Mouse (Mus musculus) kidney, embryonic 16.5 days (tissue): Measurements from ENCODE around the gene Alg5. TPM values are rescaled to one million over a fixed set of nuclear protein-coding genes. Genes with fewer than 3 reads are reported as not detected.

Experiments
- ATAC-seq: fragments of 200-750 bp; cut with Nextera tagmentation; 2 replicates; pipeline ENCODE4 v1.8.0; 2017; ENCODE audit warnings: moderate TSS enrichment; ENCODE audit not compliant: low FRiP score, low TSS enrichment
- H3K27ac ChIP-seq: fragments of 300-500 bp; sonication (generic); 2 replicates; pipeline ENCODE4 v1.5.1; 2014; ENCODE audit warnings: low read length
- H3K27me3 ChIP-seq: fragments of 300-500 bp; sonication (generic); 2 replicates; pipeline ENCODE4 v1.6.1; 2014; ENCODE audit warnings: low read length, control low read depth, mixed read lengths; ENCODE audit not compliant: insufficient read depth
- H3K36me3 ChIP-seq: fragments of 300-500 bp; sonication (generic); 2 replicates; pipeline ENCODE4 v1.6.1; 2014; ENCODE audit warnings: low read length, control low read depth, mixed read lengths; ENCODE audit not compliant: insufficient read depth
- H3K4me1 ChIP-seq: fragments of 300-500 bp; sonication (generic); 2 replicates; pipeline ENCODE4 v1.6.1; 2014; ENCODE audit warnings: low read length, control low read depth, mixed read lengths; ENCODE audit not compliant: insufficient read depth
- H3K4me2 ChIP-seq: fragments of 300-500 bp; sonication (generic); replicated peaks from 2 replicates; pipeline ENCODE4 v1.6.1; 2014; ENCODE audit warnings: low read depth, low read length
- H3K4me3 ChIP-seq: fragments of 300-500 bp; sonication (generic); 2 replicates; pipeline ENCODE4 v1.5.1; 2014; ENCODE audit warnings: mild to moderate bottlenecking, low read length
- H3K9ac ChIP-seq: fragments of 300-500 bp; sonication (generic); replicated peaks from 2 replicates; pipeline ENCODE4 v1.6.1; 2014; ENCODE audit warnings: low read length
- H3K9me3 ChIP-seq: fragments of 300-500 bp; sonication (generic); 2 replicates; pipeline ENCODE4 v1.6.1; 2016; ENCODE audit warnings: low read length, control low read depth
- WGBS: fragments of 180-500 bp; shearing (Covaris S2); extraction: QIAGEN DNeasy Blood & Tissue Kit; methylation state at CpG from one replicate; pipeline ENCODE4 v1.1.7; 2014; 5-methylcytosine and 5-hydroxymethylcytosine counted together
- polyA plus RNA-seq: library from polyadenylated mRNA; unstranded; fragments of >200 nt; fragmentation: Nextera tagmentation; extraction: Ambion mirVana; gene quantifications from 2 replicates; pipeline ENCODE4 v1.2.1, GENCODE M21; 2015

Alg5 gene
- polyA plus RNA-seq, 1 experiment from 2014 or later, result 58.8 TPM

GRCm38 (mm10) chr3:54736101-54736927 is 975 bp downstream of the Alg5 start:
- Histone ChIP-seq H3K4me1 (peaks cover 8% of the 10 kb centered on the region), H3K4me3 (peak overlapping the region; percentile 70), H3K27me3 (no peaks in the 10 kb centered on the region), H3K9ac (peak overlapping the region; percentile 92), H3K27ac (peak overlapping the region; percentile 100), H3K9me3 (no peaks in the 10 kb centered on the region), H3K36me3 (peaks cover 27% of the 10 kb centered on the region), H3K4me2 (peak overlapping the region; percentile 79)
- 51% methylated on average over 18 of the region's 18 CpGs for WGBS
- no peak for ATAC-seq

DNA sequence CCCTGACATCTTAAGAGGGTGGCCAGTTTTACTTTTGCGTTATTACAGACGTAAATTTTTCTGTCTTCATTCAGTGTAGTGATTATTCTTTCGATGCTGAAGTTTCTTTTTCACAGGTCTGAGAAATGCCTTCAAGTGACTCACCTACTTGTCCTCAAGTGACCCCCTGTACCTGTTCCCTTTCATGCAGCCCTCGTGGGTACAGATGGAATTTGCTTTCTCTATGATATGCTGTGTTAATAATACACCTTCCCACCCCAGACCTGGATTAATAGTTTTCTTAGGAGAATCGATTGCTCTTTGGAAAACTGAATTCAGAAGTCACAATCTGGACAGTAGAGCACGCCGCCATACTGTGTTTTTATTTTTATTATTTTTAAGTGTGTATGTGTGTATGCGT is 2.0 kb downstream of the Alg5 start:
- Histone ChIP-seq H3K9me3 (no peaks in the 10 kb centered on the region), H3K4me1 (peaks cover 4% of the 10 kb centered on the region), H3K4me3 (no peak overlapping the region), H3K36me3 (peaks cover 31% of the 10 kb centered on the region), H3K27me3 (no peaks in the 10 kb centered on the region), H3K4me2 (no peak overlapping the region), H3K9ac (no peak overlapping the region), H3K27ac (no peak overlapping the region)
- WGBS, result 89% methylated on average over 8 of the region's 8 CpGs
- ATAC-seq, result no peak

DNA sequence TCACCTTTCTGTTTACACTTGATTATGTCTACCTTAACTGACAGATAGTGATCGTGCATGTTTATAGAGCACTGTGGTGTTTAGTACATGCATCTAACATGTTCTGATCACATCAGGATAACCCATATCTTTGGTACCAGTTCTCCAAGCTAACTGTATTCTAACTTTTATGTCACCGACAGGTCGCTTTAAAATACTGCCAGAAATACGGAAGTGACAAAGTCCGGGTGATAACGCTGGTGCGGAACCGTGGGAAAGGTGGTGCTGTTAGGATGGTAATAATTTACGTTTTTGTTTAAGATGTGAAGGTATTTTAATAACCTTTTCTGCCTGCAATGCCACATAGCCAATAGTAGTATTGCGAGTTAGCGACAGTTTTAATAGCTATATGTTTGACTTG is 6.6 kb downstream of the Alg5 start:
- Histone ChIP-seq H3K4me1 (no peaks in the 10 kb centered on the region), H3K4me3 (no peak overlapping the region), H3K27ac (no peak overlapping the region), H3K9ac (no peak overlapping the region), H3K27me3 (no peaks in the 10 kb centered on the region), H3K4me2 (no peak overlapping the region), H3K9me3 (no peaks in the 10 kb centered on the region), H3K36me3 (peaks cover 74% of the 10 kb centered on the region)
- no peak for ATAC-seq
- 94% methylated on average over 11 of the region's 11 CpGs for WGBS

- H3K27ac ChIP-seq, result no peak overlapping the region
- 60% methylated on average over 5 of the region's 5 CpGs for WGBS
- no peak for ATAC-seq
Observed at GRCm38 (mm10) chr3:54745799-54746198, 10.5 kb downstream of the Alg5 start.

GRCm38 (mm10) chr3:54753411-54753810 is 18.1 kb downstream of the Alg5 start:
- Histone ChIP-seq H3K27ac (no peak overlapping the region), H3K4me2 (no peak overlapping the region), H3K9ac (no peak overlapping the region), H3K36me3 (peaks cover 28% of the 10 kb centered on the region), H3K4me3 (no peak overlapping the region), H3K27me3 (no peaks in the 10 kb centered on the region), H3K4me1 (peaks cover 16% of the 10 kb centered on the region; the same call in 1 of the 2 replicates), H3K9me3 (peaks cover 3% of the 10 kb centered on the region; the same call in 1 of the 2 replicates)
- WGBS, result 71% methylated on average over 4 of the region's 4 CpGs
- ATAC-seq, result no peak

More at GRCm38 (mm10) chr3:54745799-54746198, 10.5 kb downstream of the Alg5 start:
- Histone ChIP-seq H3K4me2 (no peak overlapping the region), H3K9ac (no peak overlapping the region), H3K27me3 (no peaks in the 10 kb centered on the region), H3K36me3 (peaks cover 92% of the 10 kb centered on the region), H3K9me3 (peaks cover 3% of the 10 kb centered on the region; the same call in 1 of the 2 replicates), H3K4me3 (no peak overlapping the region), H3K4me1 (no peaks in the 10 kb centered on the region)

GRCm38 (mm10) chr3:54755145-54756041 is 20.1 kb downstream of the Alg5 start, which contains the start of gene Smad9:
TSS of gene Smad9 (plus strand) at chr3:54755582.
- ATAC-seq, result peak; percentile 91
- Histone ChIP-seq H3K4me3 (peak within 1 kb of the TSS; percentile 61), H3K4me1 (peaks cover 16% of the 10 kb centered on the region; the same call in 1 of the 2 replicates), H3K9ac (peak within 1 kb of the TSS; percentile 69), H3K27me3 (no peaks in the 10 kb centered on the region), H3K27ac (peak within 1 kb of the TSS; percentile 74), H3K36me3 (peaks cover 10% of the 10 kb centered on the region), H3K9me3 (peaks cover 2% of the 10 kb centered on the region; the same call in 1 of the 2 replicates), H3K4me2 (peak within 1 kb of the TSS; percentile 93)
- under 1% methylated on average over 49 of the region's 66 CpGs for WGBS

GRCm38 (mm10) chr3:54756058-54756457 is 20.7 kb downstream of the Alg5 start:
- H3K9me3 ChIP-seq, result no peaks in the 10 kb centered on the region
- H3K27ac ChIP-seq, result peak overlapping the region; percentile 74
- WGBS, result 1% methylated on average over 11 of the region's 11 CpGs
- peaks cover 16% of the 10 kb centered on the region; the same call in 1 of the 2 replicates for H3K4me1 ChIP-seq
- H3K4me3 ChIP-seq, result peak overlapping the region; percentile 61
- H3K36me3 ChIP-seq, result peaks cover 5% of the 10 kb centered on the region
- H3K9ac ChIP-seq, result peak overlapping the region; percentile 69
- H3K4me2 ChIP-seq, result peak overlapping the region; percentile 93
- no peaks in the 10 kb centered on the region for H3K27me3 ChIP-seq
- ATAC-seq, result peak; percentile 57; the same call in 1 of the 2 replicates

DNA sequence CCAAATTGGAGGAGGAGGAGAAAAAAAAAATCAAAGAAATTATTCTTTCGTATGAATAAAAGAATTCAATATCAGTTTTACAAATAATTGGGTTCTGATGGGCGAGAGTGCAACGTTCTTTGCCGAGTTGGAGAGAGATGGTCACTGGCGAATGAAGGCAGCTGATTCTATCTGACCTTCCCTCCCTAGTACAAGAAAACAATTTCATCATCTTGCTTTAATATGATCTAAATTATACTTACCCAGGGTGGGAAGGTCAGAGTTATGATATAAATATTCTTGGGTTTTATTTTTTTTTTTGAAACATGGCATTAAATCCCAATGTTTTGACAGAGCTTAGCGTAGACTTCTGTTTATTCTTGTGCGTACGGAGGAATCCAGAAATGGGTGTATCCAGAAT is 22.1 kb downstream of the Alg5 start:
- Histone ChIP-seq H3K27ac (no peak overlapping the region), H3K4me2 (peak overlapping the region; percentile 13; the same call in 1 of the 2 replicates)

DNA sequence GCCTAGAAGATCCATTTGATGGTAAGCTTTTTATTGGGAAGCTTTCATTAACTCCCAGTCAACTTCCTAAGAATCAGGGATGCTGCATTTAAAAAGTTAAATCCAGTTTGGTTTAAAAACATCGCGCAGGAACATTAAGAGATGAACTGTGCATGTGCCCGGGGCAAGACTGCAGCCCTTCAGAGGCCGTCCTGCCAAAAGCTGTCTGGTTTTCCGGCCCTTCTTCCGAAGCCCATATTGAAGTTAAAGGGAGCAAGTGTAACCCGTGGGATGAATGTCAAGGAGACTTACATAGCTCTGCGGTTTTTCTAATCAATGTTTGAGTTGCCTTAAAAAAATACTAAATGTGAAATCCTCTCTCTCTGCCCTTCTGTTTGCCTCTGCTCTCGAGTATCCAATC is 23.9 kb downstream of the Alg5 start:
- Histone ChIP-seq H3K4me1 (peaks cover 18% of the 10 kb centered on the region; the same call in 1 of the 2 replicates), H3K9ac (no peak overlapping the region), H3K9me3 (no peaks in the 10 kb centered on the region), H3K27me3 (no peaks in the 10 kb centered on the region), H3K27ac (no peak overlapping the region), H3K4me2 (no peak overlapping the region), H3K36me3 (no peaks in the 10 kb centered on the region), H3K4me3 (no peak overlapping the region)
- WGBS, result 73% methylated on average over 9 of the region's 9 CpGs
- ATAC-seq, result no peak

More for the DNA sequence above, 22.1 kb downstream of the Alg5 start:
- Histone ChIP-seq H3K9ac (no peak overlapping the region), H3K4me3 (no peak overlapping the region), H3K9me3 (no peaks in the 10 kb centered on the region), H3K36me3 (no peaks in the 10 kb centered on the region), H3K4me1 (peaks cover 16% of the 10 kb centered on the region; the same call in 1 of the 2 replicates), H3K27me3 (no peaks in the 10 kb centered on the region)
- 72% methylated on average over 8 of the region's 8 CpGs for WGBS
- no peak for ATAC-seq
